Mouse (Mus musculus): Measurements from ENCODE around the gene Smim24. TPM values are rescaled to one million over a fixed set of nuclear protein-coding genes. Genes with fewer than 3 reads are reported as not detected.

The Smim24 gene
- polyA plus RNA-seq, 1 experiment, result 3,612 TPM

DNA sequence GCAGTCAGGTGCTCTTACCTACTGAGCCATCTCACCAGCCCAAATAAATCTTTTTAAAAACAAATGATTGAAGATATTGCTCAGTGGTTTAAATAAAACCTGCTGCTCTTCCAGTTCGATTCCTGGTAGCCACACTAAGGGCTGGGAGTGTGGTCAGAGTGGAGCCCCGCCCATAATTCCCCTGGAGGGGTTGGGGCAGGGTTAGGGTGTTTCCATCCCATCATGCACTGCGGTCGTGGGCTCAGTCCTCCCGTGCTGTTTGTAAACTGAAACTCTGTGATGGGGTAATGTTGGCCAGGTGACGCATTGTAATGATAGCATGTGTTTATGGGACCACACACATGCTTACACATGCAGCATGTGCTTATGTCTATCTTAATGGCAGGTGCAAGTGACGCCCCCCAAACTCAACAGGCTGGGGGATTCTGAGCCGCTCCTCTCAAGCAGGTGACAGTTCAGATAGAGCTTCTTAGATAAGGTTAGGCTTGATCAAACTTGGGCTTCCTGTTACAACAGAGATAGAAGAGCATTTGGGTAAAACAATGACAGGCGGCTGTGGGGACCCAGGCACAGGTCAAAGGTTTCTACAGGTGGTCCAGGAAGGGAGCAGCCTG is 41.1 kb upstream of the Smim24 start:
- Histone ChIP-seq H3K4me3 (ENCODE audit: control insufficient read depth, low read depth, low read length) (no peak overlapping the region), H3K4me1 (ENCODE audit: control insufficient read depth, insufficient read depth, low read length) (peaks cover 38% of the 10 kb centered on the region), H3K27ac (ENCODE audit: control insufficient read depth, insufficient read depth, low read depth, low read length) (no peak overlapping the region), H3K27me3 (ENCODE audit: control insufficient read depth, insufficient read depth, low read length) (no peaks in the 10 kb centered on the region), H3K36me3 (ENCODE audit: control insufficient read depth, insufficient read depth, low read length) (no peaks in the 10 kb centered on the region)
- TF ChIP-seq CTCF (IDR thresholded peaks at IDR 0.05; ENCODE audit: control insufficient read depth, insufficient read depth, insufficient replicate concordance, low read depth, low read length) (no peak), POLR2A (IDR thresholded peaks at IDR 0.05; ENCODE audit: control insufficient read depth, low read depth, low read length) (no peak)

DNA sequence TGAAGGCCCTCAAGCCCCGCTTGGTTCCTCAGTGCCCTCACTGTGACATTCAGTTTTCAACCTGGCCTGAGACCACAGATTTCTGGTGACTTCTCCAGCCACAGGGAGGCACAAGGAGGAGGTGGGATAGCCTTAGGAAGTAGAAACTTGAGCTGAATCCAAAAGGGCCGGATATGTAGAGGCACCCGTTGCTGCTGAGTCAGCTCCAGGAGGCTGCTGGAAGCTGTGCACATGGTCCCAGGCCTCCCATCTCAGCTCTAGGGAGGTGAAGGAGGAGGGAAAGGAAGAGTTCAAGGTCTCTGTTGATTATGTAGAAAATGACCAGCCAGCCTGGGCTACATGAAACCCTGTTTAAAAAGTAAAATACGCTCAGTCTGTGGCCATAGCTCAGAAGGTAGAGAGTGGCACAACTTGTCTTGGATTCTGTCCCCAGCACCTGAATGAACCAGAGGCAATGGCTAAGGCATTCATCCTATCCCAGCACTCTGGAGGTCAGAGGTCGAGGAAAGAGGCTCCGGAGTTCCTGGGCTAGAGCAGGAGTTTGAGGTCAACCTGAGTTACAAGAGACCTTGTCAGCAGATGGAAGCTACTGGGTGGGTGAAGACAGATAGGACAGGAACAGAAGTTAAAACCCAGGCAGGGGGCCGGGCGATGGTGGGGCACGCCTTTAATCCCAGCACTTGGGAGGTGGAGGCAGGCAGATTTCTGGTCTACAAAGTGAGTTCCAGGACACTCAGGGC is 37.9 kb upstream of the Smim24 start:
- Histone ChIP-seq H3K27ac (ENCODE audit: control insufficient read depth, insufficient read depth, low read depth, low read length) (no peak overlapping the region), H3K27me3 (ENCODE audit: control insufficient read depth, insufficient read depth, low read length) (no peaks in the 10 kb centered on the region), H3K4me1 (ENCODE audit: control insufficient read depth, insufficient read depth, low read length) (peaks cover 39% of the 10 kb centered on the region), H3K4me3 (ENCODE audit: control insufficient read depth, low read depth, low read length) (no peak overlapping the region), H3K36me3 (ENCODE audit: control insufficient read depth, insufficient read depth, low read length) (no peaks in the 10 kb centered on the region)
- TF ChIP-seq CTCF (IDR thresholded peaks at IDR 0.05; ENCODE audit: control insufficient read depth, insufficient read depth, insufficient replicate concordance, low read depth, low read length), result no peak

DNA sequence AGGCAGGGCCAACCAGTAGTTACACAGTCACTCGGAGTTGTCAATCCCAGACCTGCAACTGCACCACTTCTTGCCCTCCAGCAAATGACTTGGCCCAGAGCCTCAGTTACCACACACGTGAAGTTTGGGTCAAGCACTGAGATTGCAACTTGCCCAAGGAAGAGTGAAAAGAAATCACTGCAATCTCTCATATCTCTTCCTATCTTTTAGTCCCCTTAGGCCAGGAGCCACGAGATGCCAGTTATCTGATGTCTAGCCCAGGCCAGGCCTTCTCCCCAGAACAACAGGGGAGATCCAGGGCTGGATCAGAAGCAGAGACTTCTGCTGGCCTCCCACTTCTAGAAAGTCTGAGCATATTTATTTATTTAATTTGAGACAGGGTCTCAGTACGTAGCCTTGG is 37.3 kb upstream of the Smim24 start:
- Histone ChIP-seq H3K27ac (ENCODE audit: control insufficient read depth, insufficient read depth, low read depth, low read length) (no peak overlapping the region), H3K27me3 (ENCODE audit: control insufficient read depth, insufficient read depth, low read length) (no peaks in the 10 kb centered on the region), H3K4me3 (ENCODE audit: control insufficient read depth, low read depth, low read length) (no peak overlapping the region), H3K36me3 (ENCODE audit: control insufficient read depth, insufficient read depth, low read length) (no peaks in the 10 kb centered on the region), H3K4me1 (ENCODE audit: control insufficient read depth, insufficient read depth, low read length) (peaks cover 38% of the 10 kb centered on the region)
- TF ChIP-seq POLR2A (IDR thresholded peaks at IDR 0.05; ENCODE audit: control insufficient read depth, low read depth, low read length), result no peak
- no peak for TF ChIP-seq CTCF (IDR thresholded peaks at IDR 0.05; ENCODE audit: control insufficient read depth, insufficient read depth, insufficient replicate concordance, low read depth, low read length)

DNA sequence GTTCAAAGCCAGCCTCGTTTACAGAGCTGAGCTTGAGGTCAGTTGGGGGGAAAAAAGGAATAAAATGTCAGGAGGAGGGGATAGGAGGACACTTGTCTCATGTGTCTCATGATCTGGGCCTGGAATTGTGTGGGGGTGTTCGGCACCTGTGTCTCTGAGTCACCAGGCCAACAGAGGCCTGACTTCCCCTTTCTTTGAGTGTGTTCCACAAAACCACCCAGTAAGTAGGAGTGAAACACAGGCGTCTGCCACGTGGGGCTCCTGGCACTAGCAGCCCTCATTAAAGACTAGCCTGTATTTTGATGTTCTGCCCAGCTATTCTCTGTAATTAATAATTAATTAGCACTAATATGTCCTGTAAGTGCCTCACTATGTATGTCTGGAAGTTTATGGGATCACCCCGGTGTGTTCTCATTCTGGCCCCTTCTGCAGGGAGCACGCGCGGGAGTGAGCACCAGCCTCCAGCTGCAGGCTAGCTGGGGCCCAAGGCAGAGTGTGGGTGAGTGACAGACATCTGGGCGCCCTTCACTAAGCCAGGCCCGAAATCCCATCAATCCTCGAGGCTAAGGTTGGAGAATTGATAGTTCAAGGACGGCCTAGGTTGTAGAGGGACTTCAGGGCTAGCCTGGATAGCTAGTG is 36.4 kb upstream of the Smim24 start:
- Histone ChIP-seq H3K27ac (ENCODE audit: control insufficient read depth, insufficient read depth, low read depth, low read length) (peak overlapping the region; percentile 62), H3K4me1 (ENCODE audit: control insufficient read depth, insufficient read depth, low read length) (peaks cover 31% of the 10 kb centered on the region)

DNA sequence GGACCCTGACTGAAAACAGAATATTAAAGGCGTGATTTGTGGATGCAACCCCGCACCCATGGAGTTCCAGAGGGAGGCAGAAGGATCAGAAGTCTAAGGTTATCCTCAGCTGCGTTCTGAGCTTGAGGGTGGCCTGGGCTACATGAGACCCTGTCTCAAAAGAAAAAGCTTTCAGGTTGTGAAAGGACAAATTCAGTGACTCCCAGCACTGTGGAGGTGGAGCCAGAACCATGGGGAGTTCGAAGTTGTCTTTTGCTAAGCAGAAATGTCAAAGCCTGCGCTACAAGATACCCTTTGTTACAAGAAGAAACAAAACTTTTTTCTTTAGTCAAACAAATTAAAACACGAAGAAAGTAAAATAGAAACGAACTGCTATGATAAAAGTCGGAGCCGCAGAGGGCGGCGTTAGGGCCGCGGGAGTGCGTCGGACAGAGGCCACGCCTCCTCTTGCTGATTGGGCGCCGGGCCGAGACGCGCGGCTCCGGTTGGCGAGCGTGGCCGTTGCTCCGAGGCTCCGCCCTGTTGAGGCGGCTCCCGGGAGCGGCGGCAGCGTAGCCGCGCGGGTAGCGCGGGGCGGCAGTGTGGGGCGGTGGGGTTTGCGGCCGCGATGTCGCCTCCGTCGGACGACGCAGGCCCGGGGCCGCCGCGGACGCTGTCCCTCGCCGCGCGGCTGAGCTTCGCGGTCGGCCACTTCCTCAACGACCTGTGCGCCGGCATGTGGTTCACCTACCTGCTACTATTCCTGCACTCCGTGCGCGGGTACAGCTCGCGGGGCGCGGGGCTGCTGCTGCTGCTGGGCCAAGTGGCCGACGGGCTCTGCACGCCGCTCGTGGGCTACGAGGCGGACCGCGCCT is 35.6 kb upstream of the Smim24 start, which contains the start of gene Mfsd12:
TSS of gene Mfsd12 (plus strand) at position 501 of the 854 bp plus-strand sequence.
- Histone ChIP-seq H3K27ac (ENCODE audit: control insufficient read depth, insufficient read depth, low read depth, low read length) (peak within 1 kb of the TSS; percentile 94), H3K27me3 (ENCODE audit: control insufficient read depth, insufficient read depth, low read length) (no peaks in the 10 kb centered on the region), H3K4me1 (ENCODE audit: control insufficient read depth, insufficient read depth, low read length) (peaks cover 26% of the 10 kb centered on the region), H3K4me3 (ENCODE audit: control insufficient read depth, low read depth, low read length) (peak within 1 kb of the TSS; percentile 98), H3K36me3 (ENCODE audit: control insufficient read depth, insufficient read depth, low read length) (no peaks in the 10 kb centered on the region)
- TF ChIP-seq POLR2A (IDR thresholded peaks at IDR 0.05; ENCODE audit: control insufficient read depth, low read depth, low read length) (peak; percentile 57; the same call in 1 of the 2 replicates), CTCF (IDR thresholded peaks at IDR 0.05; ENCODE audit: control insufficient read depth, insufficient read depth, insufficient replicate concordance, low read depth, low read length) (no peak)

More for the DNA sequence above, 36.4 kb upstream of the Smim24 start:
- Histone ChIP-seq H3K36me3 (ENCODE audit: control insufficient read depth, insufficient read depth, low read length) (no peaks in the 10 kb centered on the region), H3K4me3 (ENCODE audit: control insufficient read depth, low read depth, low read length) (peak overlapping the region; percentile 98), H3K27me3 (ENCODE audit: control insufficient read depth, insufficient read depth, low read length) (no peaks in the 10 kb centered on the region)
- TF ChIP-seq CTCF (IDR thresholded peaks at IDR 0.05; ENCODE audit: control insufficient read depth, insufficient read depth, insufficient replicate concordance, low read depth, low read length) (no peak), POLR2A (IDR thresholded peaks at IDR 0.05; ENCODE audit: control insufficient read depth, low read depth, low read length) (no peak)

DNA sequence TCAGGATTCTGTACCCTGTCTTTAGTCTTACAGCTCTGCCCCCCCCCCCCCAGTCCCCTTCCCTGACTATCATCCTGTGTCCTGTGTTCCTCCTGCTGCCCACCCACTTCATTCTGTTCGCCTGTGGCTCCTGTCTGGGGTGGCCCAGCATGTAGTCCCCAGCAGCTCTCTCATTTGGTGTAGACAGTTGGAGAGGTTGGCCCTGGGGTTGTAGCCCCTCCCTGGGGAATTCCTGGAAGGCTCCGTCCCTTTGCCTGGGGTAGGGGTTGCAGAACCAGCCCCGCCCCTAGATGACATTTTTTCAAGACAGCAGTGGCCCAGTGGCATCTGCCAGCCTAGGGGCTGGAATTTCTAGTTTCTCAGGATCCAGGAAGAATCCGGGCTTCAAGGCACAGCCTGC is 34.6 kb upstream of the Smim24 start:
- TF ChIP-seq POLR2A (IDR thresholded peaks at IDR 0.05; ENCODE audit: control insufficient read depth, low read depth, low read length) (no peak), CTCF (IDR thresholded peaks at IDR 0.05; ENCODE audit: control insufficient read depth, insufficient read depth, insufficient replicate concordance, low read depth, low read length) (no peak)
- no peaks in the 10 kb centered on the region for H3K27me3 ChIP-seq (ENCODE audit: control insufficient read depth, insufficient read depth, low read length)
- H3K27ac ChIP-seq (ENCODE audit: control insufficient read depth, insufficient read depth, low read depth, low read length), result no peak overlapping the region; the same call in 1 of the 2 replicates
- peaks cover 31% of the 10 kb centered on the region for H3K4me1 ChIP-seq (ENCODE audit: control insufficient read depth, insufficient read depth, low read length)
- H3K36me3 ChIP-seq (ENCODE audit: control insufficient read depth, insufficient read depth, low read length), result no peaks in the 10 kb centered on the region
- H3K4me3 ChIP-seq (ENCODE audit: control insufficient read depth, low read depth, low read length), result peak overlapping the region; percentile 98
